Mouse (Mus musculus) lung, embryonic 14.5 days (tissue): ENCODE measurements around the gene Rad9b. TPM values are rescaled to one million over a fixed set of nuclear protein-coding genes. Genes with fewer than 3 reads are reported as not detected.
"Not testable (repeated sequence)": the region's sequence is repeated elsewhere in the genome, so short reads cannot be mapped to it uniquely, and the experiment has no call there.

Experiments
- ATAC-seq: fragments of 200-750 bp; cut with Nextera tagmentation; 2 replicates; pipeline ENCODE4 v1.8.0; 2017; ENCODE audit warnings: mild to moderate bottlenecking, moderate TSS enrichment, moderate library complexity; ENCODE audit not compliant: insufficient read depth
- DNase-seq: peaks from one replicate; pipeline ENCODE4 v3.0.0-alpha.2; 2015
- H3K27ac ChIP-seq: fragments of 300-500 bp; sonication (generic); 2 replicates; pipeline ENCODE4 v1.5.1; 2014; ENCODE audit warnings: low read depth, mild to moderate bottlenecking, moderate library complexity
- H3K27me3 ChIP-seq: fragments of 300-500 bp; sonication (generic); 2 replicates; pipeline ENCODE4 v1.6.1; 2014; ENCODE audit warnings: low read length, control low read depth; ENCODE audit not compliant: insufficient read depth
- H3K36me3 ChIP-seq: fragments of 300-500 bp; sonication (generic); 2 replicates; pipeline ENCODE4 v1.6.1; 2014; ENCODE audit warnings: control low read depth; ENCODE audit not compliant: insufficient read depth
- H3K4me1 ChIP-seq: fragments of 300-500 bp; sonication (generic); 2 replicates; pipeline ENCODE4 v1.6.1; 2014; ENCODE audit warnings: antibody characterized with exemption, control low read depth; ENCODE audit not compliant: insufficient read depth
- H3K4me2 ChIP-seq: fragments of 300-500 bp; sonication (generic); 2 replicates; pipeline ENCODE4 v1.6.1; 2014; ENCODE audit warnings: mild to moderate bottlenecking
- H3K4me3 ChIP-seq: fragments of 300-500 bp; sonication (generic); 2 replicates; pipeline ENCODE4 v1.5.1; 2014; ENCODE audit warnings: low read depth, low read length
- H3K9ac ChIP-seq: fragments of 300-500 bp; sonication (generic); 2 replicates; pipeline ENCODE4 v1.6.1; 2014
- H3K9me3 ChIP-seq: fragments of 300-500 bp; sonication (generic); 2 replicates; pipeline ENCODE4 v1.6.1; 2016; ENCODE audit warnings: low read depth, low read length, control low read depth
- CTCF ChIP-seq: IDR thresholded peaks from 2 replicates; pipeline ENCODE4 v1.5.1; 2016; ENCODE audit warnings: antibody characterized with exemption, low read depth
- WGBS: fragments of 180-500 bp; shearing (Covaris S2); extraction: QIAGEN DNeasy Blood & Tissue Kit; methylation state at CpG from one replicate; pipeline ENCODE4 v1.1.7; 2014; 5-methylcytosine and 5-hydroxymethylcytosine counted together
- polyA plus RNA-seq: library from polyadenylated mRNA; unstranded; fragments of >200 nt; fragmentation: Nextera tagmentation; extraction: Ambion mirVana; gene quantifications from 2 replicates; pipeline ENCODE4 v1.2.1, GENCODE M21; 2014

The Rad9b gene
- polyA plus RNA-seq, 1 experiment from 2014 or later, result 5.3 TPM

GRCm38 (mm10) chr5:122319474-122320204, 34.4 kb downstream of the Rad9b start:
- 72% methylated on average over 14 of the region's 14 CpGs for WGBS
- no peak overlapping the region for H3K9ac ChIP-seq
- 0 out of 2 replicates have a peak, but pooled peaks cover 2% of the 10 kb centered on the region for H3K4me1 ChIP-seq
- no peaks in the 10 kb centered on the region for H3K9me3 ChIP-seq
- H3K4me3 ChIP-seq, result no peak overlapping the region
- ATAC-seq (no peak), DNase-seq (peak; percentile 26)
- no peak overlapping the region for H3K4me2 ChIP-seq
- H3K27me3 ChIP-seq, result no peaks in the 10 kb centered on the region
- peak overlapping the region; percentile 54; the same call in 1 of the 2 replicates for H3K27ac ChIP-seq
- TF ChIP-seq CTCF, result no peak
- peaks cover 47% of the 10 kb centered on the region for H3K36me3 ChIP-seq

- not testable (repeated sequence) for H3K4me3 ChIP-seq, H3K9ac ChIP-seq, H3K9me3 ChIP-seq, H3K4me2 ChIP-seq, H3K27me3 ChIP-seq, ATAC-seq, H3K4me1 ChIP-seq, DNase-seq
- 69% methylated on average over 3 of the region's 3 CpGs for WGBS
- Histone ChIP-seq H3K36me3 (peaks cover 42% of the 10 kb centered on the region), H3K27ac (peak overlapping the region; percentile 30; the same call in 1 of the 2 replicates)
Observed at GRCm38 (mm10) chr5:122318976-122319375, 35.1 kb downstream of the Rad9b start.

- Histone ChIP-seq H3K9me3 (no peaks in the 10 kb centered on the region), H3K9ac (no peak overlapping the region), H3K4me1 (0 out of 2 replicates have a peak, but pooled peaks cover 2% of the 10 kb centered on the region), H3K27ac (no peak overlapping the region), H3K4me3 (no peak overlapping the region), H3K27me3 (no peaks in the 10 kb centered on the region), H3K36me3 (peaks cover 49% of the 10 kb centered on the region), H3K4me2 (no peak overlapping the region)
- no peak for ATAC-seq
- peak; percentile 62 for DNase-seq
- 82% methylated on average over 3 of the region's 3 CpGs for WGBS
- peak; percentile 58 for TF ChIP-seq CTCF
Observed at GRCm38 (mm10) chr5:122318100-122318499, 35.9 kb downstream of the Rad9b start.

GRCm38 (mm10) chr5:122317329-122318045, 36.5 kb downstream of the Rad9b start:
- H3K36me3 ChIP-seq, result peaks cover 48% of the 10 kb centered on the region
- TF ChIP-seq CTCF, result no peak
- H3K4me1 ChIP-seq, result 0 out of 2 replicates have a peak, but pooled peaks cover 2% of the 10 kb centered on the region
- H3K9ac ChIP-seq, result no peak overlapping the region
- no peak for ATAC-seq
- no peak overlapping the region for H3K27ac ChIP-seq
- no peak for DNase-seq
- no peaks in the 10 kb centered on the region for H3K9me3 ChIP-seq
- no peak overlapping the region for H3K4me2 ChIP-seq
- H3K4me3 ChIP-seq, result no peak overlapping the region
- WGBS, result 64% methylated on average over 11 of the region's 11 CpGs
- H3K27me3 ChIP-seq, result no peaks in the 10 kb centered on the region

- 52% methylated on average over 20 of the region's 20 CpGs for WGBS
- Histone ChIP-seq H3K4me1 (0 out of 2 replicates have a peak, but pooled peaks cover 2% of the 10 kb centered on the region), H3K4me2 (no peak overlapping the region), H3K27me3 (no peaks in the 10 kb centered on the region), H3K36me3 (peaks cover 35% of the 10 kb centered on the region; the same call in 1 of the 2 replicates), H3K27ac (peak overlapping the region; percentile 26; the same call in 1 of the 2 replicates), H3K9me3 (no peaks in the 10 kb centered on the region), H3K9ac (no peak overlapping the region), H3K4me3 (no peak overlapping the region)
- peak; percentile 77 for ATAC-seq
- peak; percentile 66 for DNase-seq
- 0 out of 2 replicates have a peak, but pooled peaks have one; percentile 29 for TF ChIP-seq CTCF
Observed at GRCm38 (mm10) chr5:122314966-122315667, 38.9 kb downstream of the Rad9b start.

- WGBS, result 88% methylated on average over 17 of the region's 17 CpGs
- no peak overlapping the region for H3K27ac ChIP-seq
- ATAC-seq, result no peak
- H3K4me1 ChIP-seq, result 0 out of 2 replicates have a peak, but pooled peaks cover 2% of the 10 kb centered on the region
- no peaks in the 10 kb centered on the region for H3K27me3 ChIP-seq
- no peak overlapping the region for H3K9ac ChIP-seq
- no peak overlapping the region for H3K4me3 ChIP-seq
- H3K36me3 ChIP-seq, result peaks cover 37% of the 10 kb centered on the region; the same call in 1 of the 2 replicates
- H3K9me3 ChIP-seq, result no peaks in the 10 kb centered on the region
- no peak for TF ChIP-seq CTCF
- no peak overlapping the region for H3K4me2 ChIP-seq
- no peak for DNase-seq
Observed at GRCm38 (mm10) chr5:122312942-122313684, 40.9 kb downstream of the Rad9b start.
